Mouse (Mus musculus): ENCODE measurements at regions not wholly inside any gene's neighbourhood (a gene's known extent, or its start where the extent isn't known, plus 50 kb on each side); places are given as distances from the start of the nearest gene placed in this dataset.

- peak; percentile 42 for DNase-seq (ENCODE audit: low read depth)
- TF ChIP-seq CTCF (IDR thresholded peaks at IDR 0.05; ENCODE audit: borderline replicate concordance, extremely low read depth, insufficient read depth, insufficient read length): peak; percentile 56
- TF ChIP-seq POLR2A (IDR thresholded peaks at IDR 0.05; ENCODE audit: borderline replicate concordance, extremely low read depth, insufficient read depth, insufficient read length, poor library complexity, severe bottlenecking): no peak
Observed at GRCm38 (mm10) chr13:73405720-73406629, 61.0 kb upstream of the Lpcat1 start.

- DNase-seq (ENCODE audit: low read depth): no peak
- TF ChIP-seq POLR2A (IDR thresholded peaks at IDR 0.05; ENCODE audit: borderline replicate concordance, extremely low read depth, insufficient read depth, insufficient read length, poor library complexity, severe bottlenecking) (no peak), CTCF (IDR thresholded peaks at IDR 0.05; ENCODE audit: borderline replicate concordance, extremely low read depth, insufficient read depth, insufficient read length) (no peak)
Observed at GRCm38 (mm10) chr13:73400921-73401320, 66.1 kb upstream of the Lpcat1 start.

GRCm38 (mm10) chr13:73397033-73397432, 68.7 kb upstream of the Ndufs6 start:
- TF ChIP-seq CTCF (IDR thresholded peaks at IDR 0.05; ENCODE audit: borderline replicate concordance, extremely low read depth, insufficient read depth, insufficient read length) (no peak), POLR2A (IDR thresholded peaks at IDR 0.05; ENCODE audit: borderline replicate concordance, extremely low read depth, insufficient read depth, insufficient read length, poor library complexity, severe bottlenecking) (no peak)
- no peak for DNase-seq (ENCODE audit: low read depth)

- no peak for DNase-seq (ENCODE audit: low read depth)
Observed at GRCm38 (mm10) chr13:73395856-73396255, 67.5 kb upstream of the Ndufs6 start.

GRCm38 (mm10) chr13:73389051-73389450, 60.7 kb upstream of the Ndufs6 start:
- TF ChIP-seq CTCF (IDR thresholded peaks at IDR 0.05; ENCODE audit: borderline replicate concordance, extremely low read depth, insufficient read depth, insufficient read length) (no peak), POLR2A (IDR thresholded peaks at IDR 0.05; ENCODE audit: borderline replicate concordance, extremely low read depth, insufficient read depth, insufficient read length, poor library complexity, severe bottlenecking) (no peak)
- no peak for DNase-seq (ENCODE audit: low read depth)

More at GRCm38 (mm10) chr13:73395856-73396255, 67.5 kb upstream of the Ndufs6 start:
- TF ChIP-seq CTCF (IDR thresholded peaks at IDR 0.05; ENCODE audit: borderline replicate concordance, extremely low read depth, insufficient read depth, insufficient read length) (no peak), POLR2A (IDR thresholded peaks at IDR 0.05; ENCODE audit: borderline replicate concordance, extremely low read depth, insufficient read depth, insufficient read length, poor library complexity, severe bottlenecking) (no peak)

- no peak for DNase-seq (ENCODE audit: low read depth)
- peak; percentile 23; the same call in 1 of the 2 replicates for TF ChIP-seq CTCF (IDR thresholded peaks at IDR 0.05; ENCODE audit: borderline replicate concordance, extremely low read depth, insufficient read depth, insufficient read length)
- no peak for TF ChIP-seq POLR2A (IDR thresholded peaks at IDR 0.05; ENCODE audit: borderline replicate concordance, extremely low read depth, insufficient read depth, insufficient read length, poor library complexity, severe bottlenecking)
Observed at GRCm38 (mm10) chr13:73383585-73383984, 55.2 kb upstream of the Ndufs6 start.
